Mouse (Mus musculus): Measurements from ENCODE around the gene Nfyc.

DNA sequence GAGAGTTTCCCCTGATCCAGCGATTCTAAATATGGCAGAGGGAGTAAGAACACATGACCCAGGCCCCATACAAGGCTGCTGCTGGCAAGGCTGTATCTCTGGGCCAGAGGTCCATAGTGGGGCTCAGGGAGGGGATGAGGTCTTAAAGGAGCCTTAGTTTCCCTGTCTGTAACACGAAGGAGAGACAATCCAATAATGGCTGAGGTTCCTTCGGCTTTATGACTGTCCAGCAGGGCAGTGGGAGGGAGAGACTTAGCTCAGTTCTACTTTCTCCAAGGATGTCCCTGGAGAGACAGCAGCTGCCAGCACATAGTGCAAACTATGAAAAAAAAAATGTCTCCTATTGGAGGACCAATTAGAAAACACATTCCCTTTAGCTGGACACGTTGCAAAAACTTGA, 105.2 kb downstream of the Nfyc start:
- TF ChIP-seq CTCF (IDR thresholded peaks at IDR 0.05; ENCODE audit: extremely low read depth, insufficient read length, insufficient replicate concordance, low read depth, low read length) (no peak), POLR2A (IDR thresholded peaks at IDR 0.05; ENCODE audit: low read depth, low read length) (no peak)
